Mouse (Mus musculus): Measurements from ENCODE around the gene Wnt7a. TPM values are rescaled to one million over a fixed set of nuclear protein-coding genes. Genes with fewer than 3 reads are reported as not detected.

The Wnt7a gene
- polyA plus RNA-seq, 1 experiment from 2014 or later: 0.70 TPM

Other genes with a start within 250 kb of the Wnt7a start
- gene Fbln2, start 198.9 kb downstream of the Wnt7a start, polyA plus RNA-seq (2016; fragmentation: Nextera tagmentation; extraction: Ambion mirVana): 99.3 and 114 TPM in 2 replicates
- gene Chchd4, start 62.2 kb upstream of the Wnt7a start, polyA plus RNA-seq (2016; fragmentation: Nextera tagmentation; extraction: Ambion mirVana): 40.7 and 42.5 TPM in 2 replicates
- 36.7 and 41.6 TPM in 2 replicates for gene Tmem43, start 62.3 kb upstream of the Wnt7a start, polyA plus RNA-seq (2016; fragmentation: Nextera tagmentation; extraction: Ambion mirVana)
- gene Xpc, start 104.5 kb upstream of the Wnt7a start, polyA plus RNA-seq (2016; fragmentation: Nextera tagmentation; extraction: Ambion mirVana): 12.2 and 14.2 TPM in 2 replicates
- 228 and 283 TPM in 2 replicates for gene Lsm3, start 104.6 kb upstream of the Wnt7a start, polyA plus RNA-seq (2016; fragmentation: Nextera tagmentation; extraction: Ambion mirVana)